Comparison of ENCODE assay signal across 19 mouse cellular contexts in the genomic region with DNA sequence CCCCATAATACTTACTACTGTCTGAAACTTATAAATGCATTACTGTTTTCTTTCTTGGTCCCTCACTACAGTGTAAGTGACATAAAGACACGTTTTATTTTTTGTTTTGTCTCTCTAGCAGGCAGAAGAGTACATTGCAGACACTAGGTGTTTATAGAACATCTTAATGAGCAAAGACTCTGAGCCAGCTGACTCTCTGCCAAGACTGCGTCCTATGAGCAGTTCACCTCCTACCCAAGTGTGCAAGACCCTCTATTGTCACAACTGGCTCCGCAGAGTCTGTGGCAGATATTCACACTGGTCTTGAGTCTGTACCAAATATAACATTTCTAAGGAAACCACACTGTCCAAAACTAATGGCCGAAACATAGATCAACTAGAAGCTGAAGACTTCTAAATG.
DNase-seq lines count a peak whose midpoint lies in the region; ATAC-seq and TF ChIP-seq lines count a peak whose summit lies in the region.
"Had no signal": no experiment of that assay in that cellular context is flagged by ENCODE, and none has a peak within 500 bp of the region (broad histone marks: within the 10 kb centered on the region; RNA-seq: fewer than 3 reads in every experiment).

No protein-coding gene starts in this region.

- no peak for DNase-seq in heart, embryonic 10.5 days (ENCODE audit: low spot score)
- peak; percentile 52 for DNase-seq in lung, embryonic 14.5 days
- DNase-seq in lung, postnatal 4 days: no peak
- peak; percentile 54 for DNase-seq in midbrain, postnatal 0 days (ENCODE audit: low spot score)
- no peak for DNase-seq in midbrain, embryonic 11.5 days (ENCODE audit: low spot score, missing footprints)
- DNase-seq in retina, postnatal 1 day: no peak
- DNase-seq: adrenal gland, postnatal 14 days; cerebellum, adult 2 months; gastrocnemius, postnatal 36 days; heart, adult 11 months; heart, postnatal 36 days had no signal

- H3K27ac ChIP-seq in heart, embryonic 14.5 days (replicated peaks in 1 of 2; ENCODE audit: control insufficient read depth in 1 of 2, insufficient read depth in 1 of 2, low read depth in 2 of 2, low read length in 2 of 2): no peak overlapping the region
- no peak overlapping the region for H3K27ac ChIP-seq in heart, embryonic 10.5 days
- H3K27ac ChIP-seq in lung, embryonic 14.5 days (ENCODE audit: low read depth): no peak overlapping the region
- H3K27ac ChIP-seq in midbrain, postnatal 0 days (ENCODE audit: low read depth, low read length): no peak overlapping the region
- no peak overlapping the region for H3K27ac ChIP-seq in midbrain, embryonic 11.5 days (ENCODE audit: low read depth, low read length)
- H3K27ac ChIP-seq: embryonic facial prominence, embryonic 10.5 days; forebrain, embryonic 15.5 days; hindbrain, embryonic 12.5 days had no signal

- no peaks in the 10 kb centered on the region for H3K27me3 ChIP-seq in heart, embryonic 14.5 days (ENCODE audit: control insufficient read depth, insufficient read depth, low read length)
- H3K27me3 ChIP-seq in heart, embryonic 10.5 days (ENCODE audit: insufficient read depth, poor library complexity, severe bottlenecking): no peaks in the 10 kb centered on the region
- H3K27me3 ChIP-seq in lung, embryonic 14.5 days (ENCODE audit: insufficient read depth, low read length): no peaks in the 10 kb centered on the region
- H3K27me3 ChIP-seq in midbrain, postnatal 0 days (ENCODE audit: insufficient read depth, low read length): no peaks in the 10 kb centered on the region
- H3K27me3 ChIP-seq in midbrain, embryonic 11.5 days (ENCODE audit: control insufficient read depth, insufficient read depth, low read length): no peaks in the 10 kb centered on the region
- H3K27me3 ChIP-seq: CH12.LX; forebrain, embryonic 15.5 days; hindbrain, embryonic 12.5 days; Patski had no signal

- no peak overlapping the region for H3K9ac ChIP-seq in heart, embryonic 14.5 days (ENCODE audit: low read length)
- H3K9ac ChIP-seq in lung, embryonic 14.5 days: no peak overlapping the region
- H3K9ac ChIP-seq in midbrain, postnatal 0 days (replicated peaks; ENCODE audit: low read length, poor library complexity, severe bottlenecking): no peak overlapping the region
- no peak overlapping the region for H3K9ac ChIP-seq in midbrain, embryonic 11.5 days (ENCODE audit: low read length)
- H3K9ac ChIP-seq: forebrain, embryonic 15.5 days; hindbrain, embryonic 12.5 days had no signal

- no peak overlapping the region for H3K4me2 ChIP-seq in heart, embryonic 14.5 days (ENCODE audit: low read length)
- no peak overlapping the region for H3K4me2 ChIP-seq in lung, embryonic 14.5 days
- no peak overlapping the region for H3K4me2 ChIP-seq in midbrain, postnatal 0 days (ENCODE audit: low read depth, low read length, poor library complexity, severe bottlenecking)
- H3K4me2 ChIP-seq in midbrain, embryonic 11.5 days: no peak overlapping the region
- H3K4me2 ChIP-seq: forebrain, embryonic 15.5 days; heart, embryonic 11.5 days; hindbrain, embryonic 12.5 days had no signal

- 0 out of 2 replicates have a peak, but pooled peaks cover 3% of the 10 kb centered on the region for H3K9me3 ChIP-seq in heart, embryonic 14.5 days (ENCODE audit: control insufficient read depth, low read length)
- no peaks in the 10 kb centered on the region for H3K9me3 ChIP-seq in heart, embryonic 10.5 days
- no peaks in the 10 kb centered on the region for H3K9me3 ChIP-seq in lung, embryonic 14.5 days (ENCODE audit: low read depth, low read length)
- H3K9me3 ChIP-seq in midbrain, postnatal 0 days (ENCODE audit: low read length): no peaks in the 10 kb centered on the region
- no peaks in the 10 kb centered on the region for H3K9me3 ChIP-seq in midbrain, embryonic 11.5 days (ENCODE audit: control insufficient read depth, low read length)
- H3K9me3 ChIP-seq: embryonic facial prominence, embryonic 10.5 days; forebrain, embryonic 15.5 days; hindbrain, embryonic 12.5 days had no signal

- ATAC-seq in heart, embryonic 14.5 days (ENCODE audit: insufficient number of reproducible peaks, insufficient read depth, low FRiP score, low read depth): peak; percentile 39; the same call in 1 of the 2 replicates
- ATAC-seq in lung, embryonic 14.5 days (ENCODE audit: insufficient read depth): no peak; the same call in 1 of the 2 replicates
- ATAC-seq in midbrain, postnatal 0 days (ENCODE audit: low FRiP score): no peak
- no peak for ATAC-seq in midbrain, embryonic 11.5 days (ENCODE audit: low FRiP score)
- ATAC-seq: activated CD4-positive, CD25-positive, alpha-beta regulatory T cell, adult 4 months; forebrain, embryonic 15.5 days; Patski had no signal

- WGBS in heart, embryonic 14.5 days: 57% methylated on average over 4 of the region's 4 CpGs
- 69% methylated on average over 4 of the region's 4 CpGs for WGBS in heart, embryonic 10.5 days
- 50% methylated on average over 4 of the region's 4 CpGs for WGBS in lung, embryonic 14.5 days
- WGBS in midbrain, postnatal 0 days: 65% methylated on average over 4 of the region's 4 CpGs
- 79% methylated on average over 4 of the region's 4 CpGs for WGBS in midbrain, embryonic 11.5 days

- TF ChIP-seq CTCF in lung, embryonic 14.5 days (IDR thresholded peaks at IDR 0.05; ENCODE audit: low read depth): no peak
- TF ChIP-seq CTCF in midbrain, postnatal 0 days (IDR thresholded peaks at IDR 0.05): no peak

- H3K4me3 ChIP-seq in heart, embryonic 14.5 days (ENCODE audit: control insufficient read depth in 1 of 2, insufficient read depth in 1 of 2, low read depth in 1 of 2, low read length in 2 of 2): no peak overlapping the region
- no peak overlapping the region for H3K4me3 ChIP-seq in heart, embryonic 10.5 days
- no peak overlapping the region for H3K4me3 ChIP-seq in lung, embryonic 14.5 days (ENCODE audit: low read depth, low read length)
- H3K4me3 ChIP-seq in midbrain, postnatal 0 days (ENCODE audit: low read depth, low read length): no peak overlapping the region
- no peak overlapping the region for H3K4me3 ChIP-seq in midbrain, embryonic 11.5 days (ENCODE audit: low read depth, low read length)
- H3K4me3 ChIP-seq: embryonic facial prominence, embryonic 10.5 days; forebrain, embryonic 15.5 days; hindbrain, embryonic 12.5 days had no signal

- H3K36me3 ChIP-seq in heart, embryonic 14.5 days (ENCODE audit: control insufficient read depth, insufficient read depth, low read length): no peaks in the 10 kb centered on the region
- H3K36me3 ChIP-seq in heart, embryonic 10.5 days: no peaks in the 10 kb centered on the region
- no peaks in the 10 kb centered on the region for H3K36me3 ChIP-seq in lung, embryonic 14.5 days (ENCODE audit: insufficient read depth)
- no peaks in the 10 kb centered on the region for H3K36me3 ChIP-seq in midbrain, postnatal 0 days (ENCODE audit: insufficient read depth, low read length)
- no peaks in the 10 kb centered on the region for H3K36me3 ChIP-seq in midbrain, embryonic 11.5 days (ENCODE audit: control insufficient read depth, insufficient read depth, low read length)
- H3K36me3 ChIP-seq: embryonic facial prominence, embryonic 10.5 days; forebrain, embryonic 15.5 days had no signal

- peaks cover 3 to 4% of the 10 kb centered on the region in 2 experiments; a peak in 2 of 4 replicates for H3K4me1 ChIP-seq in heart, embryonic 14.5 days (ENCODE audit: control insufficient read depth in 2 of 2, insufficient read depth in 2 of 2, low read length in 2 of 2)
- peaks cover 10% of the 10 kb centered on the region; the same call in 1 of the 2 replicates for H3K4me1 ChIP-seq in heart, embryonic 10.5 days
- no peaks in the 10 kb centered on the region for H3K4me1 ChIP-seq in lung, embryonic 14.5 days (ENCODE audit: insufficient read depth)
- H3K4me1 ChIP-seq in midbrain, postnatal 0 days (ENCODE audit: insufficient read depth, low read length): no peaks in the 10 kb centered on the region
- no peaks in the 10 kb centered on the region for H3K4me1 ChIP-seq in midbrain, embryonic 11.5 days (ENCODE audit: control insufficient read depth, insufficient read depth, low read length)
- H3K4me1 ChIP-seq: embryonic facial prominence, embryonic 10.5 days; hindbrain, embryonic 12.5 days had no signal

Comparison
In these comparisons a context has a peak if more than half of its experiments do, and no peak if none do; other contexts are left out.
1. DNase-seq: peak in lung, embryonic 14.5 days (single experiment) and midbrain, postnatal 0 days (single experiment); none in heart, embryonic 10.5 days (single experiment), lung, postnatal 4 days (0 of 2), midbrain, embryonic 11.5 days (single experiment) and retina, postnatal 1 day (single experiment).